Mouse (Mus musculus): ENCODE measurements at regions not wholly inside any gene's neighbourhood (a gene's known extent, or its start where the extent isn't known, plus 50 kb on each side); places are given as distances from the start of the nearest gene placed in this dataset.
"Not testable (repeated sequence)": the region's sequence is repeated elsewhere in the genome, so short reads cannot be mapped to it uniquely, and the experiment has no call there.

DNA sequence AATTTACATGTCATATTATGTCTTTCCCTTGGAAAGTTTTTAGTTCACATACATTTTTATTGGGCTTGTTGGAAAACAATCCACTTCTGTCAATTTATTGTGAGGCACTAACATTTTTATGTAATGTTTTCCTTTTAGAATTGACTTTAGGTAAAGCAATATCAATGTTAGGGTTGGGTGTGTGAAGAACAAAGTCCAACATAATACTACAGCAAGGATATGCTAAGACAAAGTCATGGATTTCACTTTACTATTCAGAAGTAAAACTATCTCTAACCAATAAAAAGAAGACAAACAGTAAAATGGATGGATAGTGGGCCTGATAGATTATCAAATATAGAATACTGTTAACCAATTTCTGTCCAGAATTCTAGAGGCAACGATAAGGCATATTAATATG, 208.4 kb downstream of the Amd2 start:
- H3K4me3 ChIP-seq (ENCODE audit: insufficient read depth, low read depth, low read length) = no peak overlapping the region
- H3K27ac ChIP-seq (ENCODE audit: insufficient read depth, low read depth, low read length) = no peak overlapping the region

GRCm38 (mm10) chr10:35502620-35503019, 209.1 kb downstream of the Amd2 start:
- Histone ChIP-seq H3K27ac (ENCODE audit: insufficient read depth, low read depth, low read length) (no peak overlapping the region), H3K36me3 (ENCODE audit: control insufficient read depth, insufficient read depth, low read length) (no peaks in the 10 kb centered on the region), H3K27me3 (replicated peaks; ENCODE audit: control insufficient read depth, insufficient read depth, low read length) (no peaks in the 10 kb centered on the region), H3K4me3 (ENCODE audit: insufficient read depth, low read depth, low read length) (no peak overlapping the region), H3K4me1 (ENCODE audit: control insufficient read depth, insufficient read depth, low read length) (no peaks in the 10 kb centered on the region)
- WGBS = 58% methylated on average over 3 of the region's 3 CpGs
- DNase-seq = no peak
- TF ChIP-seq POLR2A (IDR thresholded peaks at IDR 0.05; ENCODE audit: low read depth, low read length) (no peak), CTCF (conservative IDR thresholded peaks at IDR 0.05; ENCODE audit: insufficient read depth, insufficient read length, low read depth, low read length) (no peak)

More for the DNA sequence above, 208.4 kb downstream of the Amd2 start:
- Histone ChIP-seq H3K36me3 (ENCODE audit: control insufficient read depth, insufficient read depth, low read length) (no peaks in the 10 kb centered on the region), H3K4me1 (ENCODE audit: control insufficient read depth, insufficient read depth, low read length) (no peaks in the 10 kb centered on the region), H3K27me3 (replicated peaks; ENCODE audit: control insufficient read depth, insufficient read depth, low read length) (no peaks in the 10 kb centered on the region)
- 97% methylated on average over 1 of the region's 1 CpGs for WGBS
- no peak for DNase-seq
- TF ChIP-seq POLR2A (IDR thresholded peaks at IDR 0.05; ENCODE audit: low read depth, low read length) = no peak
- no peak for TF ChIP-seq CTCF (conservative IDR thresholded peaks at IDR 0.05; ENCODE audit: insufficient read depth, insufficient read length, low read depth, low read length)

DNA sequence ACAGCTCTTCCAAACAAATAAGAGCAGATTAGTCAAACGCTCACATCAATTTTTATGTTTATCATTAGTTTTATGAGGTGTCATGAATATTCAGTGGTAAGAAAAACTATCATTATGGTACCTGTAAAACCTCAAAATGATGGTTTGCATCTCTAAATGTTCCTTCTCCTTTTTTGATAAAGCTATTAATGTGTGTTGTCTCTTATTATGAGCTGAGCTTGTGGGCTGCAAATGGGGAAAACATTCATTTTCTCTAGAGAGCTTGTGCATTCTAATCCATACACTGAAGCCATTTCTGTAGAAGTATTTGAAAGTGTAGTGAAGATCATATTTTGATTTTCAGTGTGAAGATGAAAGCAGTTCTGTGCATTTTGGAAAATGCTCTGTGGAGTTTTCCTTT, 209.6 kb downstream of the Amd2 start:
- H3K4me3 ChIP-seq (ENCODE audit: insufficient read depth, low read depth, low read length) = no peak overlapping the region
- no peaks in the 10 kb centered on the region for H3K36me3 ChIP-seq (ENCODE audit: control insufficient read depth, insufficient read depth, low read length)
- H3K4me1 ChIP-seq (ENCODE audit: control insufficient read depth, insufficient read depth, low read length) = no peaks in the 10 kb centered on the region
- DNase-seq = no peak
- H3K27ac ChIP-seq (ENCODE audit: insufficient read depth, low read depth, low read length) = no peak overlapping the region
- TF ChIP-seq POLR2A (IDR thresholded peaks at IDR 0.05; ENCODE audit: low read depth, low read length) = no peak
- no peak for TF ChIP-seq CTCF (conservative IDR thresholded peaks at IDR 0.05; ENCODE audit: insufficient read depth, insufficient read length, low read depth, low read length)
- 76% methylated on average over 1 of the region's 1 CpGs for WGBS
- H3K27me3 ChIP-seq (replicated peaks; ENCODE audit: control insufficient read depth, insufficient read depth, low read length) = no peaks in the 10 kb centered on the region

DNA sequence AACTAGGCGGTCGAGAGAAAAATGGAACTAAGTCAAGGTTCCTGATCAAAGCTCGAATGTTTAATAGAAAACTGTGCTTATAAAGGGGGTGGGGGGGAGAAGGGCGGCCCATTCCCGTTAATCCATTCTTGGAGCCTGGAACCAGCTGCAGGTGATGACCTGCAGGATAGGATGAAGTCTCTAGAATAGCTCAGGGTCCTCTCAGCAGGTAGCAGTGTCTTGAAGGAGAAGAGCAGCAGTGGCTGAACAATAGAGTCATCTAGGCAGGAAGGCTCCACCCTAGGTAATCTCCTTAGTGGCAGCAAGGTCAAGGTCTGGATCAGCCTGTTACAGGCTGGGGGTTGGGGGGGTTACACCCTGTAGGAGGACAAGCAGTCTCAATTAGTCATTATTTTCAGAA, 232.9 kb downstream of the Amd2 start:
- H3K27me3 ChIP-seq (replicated peaks; ENCODE audit: control insufficient read depth, insufficient read depth, low read length) = not testable (repeated sequence)
- 71% methylated on average over 5 of the region's 5 CpGs for WGBS

GRCm38 (mm10) chr10:35446471-35446870, 265.2 kb downstream of the Amd2 start:
- Histone ChIP-seq H3K4me1 (ENCODE audit: control insufficient read depth, insufficient read depth, low read length) (no peaks in the 10 kb centered on the region), H3K36me3 (ENCODE audit: control insufficient read depth, insufficient read depth, low read length) (no peaks in the 10 kb centered on the region), H3K4me3 (ENCODE audit: insufficient read depth, low read depth, low read length) (peak overlapping the region; percentile 44), H3K27ac (ENCODE audit: insufficient read depth, low read depth, low read length) (peak overlapping the region; percentile 62), H3K27me3 (replicated peaks; ENCODE audit: control insufficient read depth, insufficient read depth, low read length) (no peaks in the 10 kb centered on the region)
- TF ChIP-seq CTCF (conservative IDR thresholded peaks at IDR 0.05; ENCODE audit: insufficient read depth, insufficient read length, low read depth, low read length) (no peak), POLR2A (IDR thresholded peaks at IDR 0.05; ENCODE audit: low read depth, low read length) (no peak)
- 57% methylated on average over 1 of the region's 1 CpGs for WGBS
- peak; percentile 58 for DNase-seq

More for the DNA sequence above, 232.9 kb downstream of the Amd2 start:
- not testable (repeated sequence) for H3K27ac ChIP-seq (ENCODE audit: insufficient read depth, low read depth, low read length); H3K4me3 ChIP-seq (ENCODE audit: insufficient read depth, low read depth, low read length); DNase-seq; H3K36me3 ChIP-seq (ENCODE audit: control insufficient read depth, insufficient read depth, low read length); H3K4me1 ChIP-seq (ENCODE audit: control insufficient read depth, insufficient read depth, low read length)

- Histone ChIP-seq H3K4me1 (ENCODE audit: control insufficient read depth, insufficient read depth, low read length) (no peaks in the 10 kb centered on the region), H3K27ac (ENCODE audit: insufficient read depth, low read depth, low read length) (peak overlapping the region; percentile 82), H3K36me3 (ENCODE audit: control insufficient read depth, insufficient read depth, low read length) (no peaks in the 10 kb centered on the region), H3K4me3 (ENCODE audit: insufficient read depth, low read depth, low read length) (no peak overlapping the region), H3K27me3 (replicated peaks; ENCODE audit: control insufficient read depth, insufficient read depth, low read length) (no peaks in the 10 kb centered on the region)
- WGBS = 52% methylated on average over 4 of the region's 4 CpGs
- peak; percentile 72 for DNase-seq
- TF ChIP-seq CTCF (conservative IDR thresholded peaks at IDR 0.05; ENCODE audit: insufficient read depth, insufficient read length, low read depth, low read length) (no peak), POLR2A (IDR thresholded peaks at IDR 0.05; ENCODE audit: low read depth, low read length) (no peak)
Observed at GRCm38 (mm10) chr10:35444916-35445315, 266.8 kb downstream of the Amd2 start.

DNA sequence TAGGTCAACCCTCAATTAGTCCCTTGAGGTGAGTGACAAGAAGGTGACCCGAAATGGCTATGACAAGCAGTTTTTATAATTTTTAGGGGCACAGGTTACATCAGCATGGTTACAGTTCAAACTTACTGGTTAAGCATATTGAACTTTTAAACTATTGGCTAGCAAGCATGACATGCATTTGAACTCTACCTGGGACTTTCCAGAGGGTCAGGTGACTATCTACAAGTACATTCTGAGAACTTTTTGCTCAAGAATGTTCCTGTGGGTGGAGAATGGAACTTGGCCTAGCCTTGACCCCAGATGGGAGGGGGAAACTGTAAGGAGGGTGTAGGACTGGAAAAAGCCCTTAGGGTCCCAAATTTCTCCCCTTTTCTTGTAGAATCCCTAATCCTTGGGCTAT, 267.8 kb downstream of the Amd2 start:
- Histone ChIP-seq H3K4me1 (ENCODE audit: control insufficient read depth, insufficient read depth, low read length) (no peaks in the 10 kb centered on the region), H3K36me3 (ENCODE audit: control insufficient read depth, insufficient read depth, low read length) (no peaks in the 10 kb centered on the region), H3K27me3 (replicated peaks; ENCODE audit: control insufficient read depth, insufficient read depth, low read length) (no peaks in the 10 kb centered on the region), H3K27ac (ENCODE audit: insufficient read depth, low read depth, low read length) (peak overlapping the region; percentile 82; the same call in 1 of the 2 replicates), H3K4me3 (ENCODE audit: insufficient read depth, low read depth, low read length) (no peak overlapping the region)
- peak; percentile 68 for DNase-seq
- TF ChIP-seq POLR2A (IDR thresholded peaks at IDR 0.05; ENCODE audit: low read depth, low read length) = no peak
- TF ChIP-seq CTCF (conservative IDR thresholded peaks at IDR 0.05; ENCODE audit: insufficient read depth, insufficient read length, low read depth, low read length) = no peak
- WGBS = 66% methylated on average over 1 of the region's 1 CpGs
